Mouse (Mus musculus) limb, embryonic 10.5 days (tissue): ENCODE measurements around the gene Cct7. TPM values are rescaled to one million over a fixed set of nuclear protein-coding genes. Genes with fewer than 3 reads are reported as not detected.

Experiments
- DNase-seq: peaks from one replicate; pipeline ENCODE4 v3.0.0-alpha.2; 2017; ENCODE audit warnings: low spot score
- H3K27ac ChIP-seq: fragments of 300-500 bp; sonication (generic); 2 replicates; pipeline ENCODE4 v1.5.1; 2016; ENCODE audit warnings: mild to moderate bottlenecking
- H3K27me3 ChIP-seq: fragments of 300-500 bp; sonication (generic); 2 replicates; pipeline ENCODE4 v1.6.1; 2016; ENCODE audit warnings: low read depth, mild to moderate bottlenecking; ENCODE audit not compliant: poor library complexity, severe bottlenecking
- H3K36me3 ChIP-seq: fragments of 300-500 bp; sonication (generic); 2 replicates; pipeline ENCODE4 v1.6.1; 2016; ENCODE audit warnings: mild to moderate bottlenecking, moderate library complexity
- H3K4me1 ChIP-seq: fragments of 300-500 bp; sonication (generic); 2 replicates; pipeline ENCODE4 v1.6.1; 2016
- H3K4me3 ChIP-seq: fragments of 300-500 bp; sonication (generic); 2 replicates; pipeline ENCODE4 v1.5.1; 2016; ENCODE audit warnings: mild to moderate bottlenecking, moderate library complexity
- H3K9me3 ChIP-seq: fragments of 300-500 bp; sonication (generic); replicated peaks from 2 replicates; pipeline ENCODE4 v1.6.1; 2016; ENCODE audit warnings: mild to moderate bottlenecking
- WGBS: fragments of 180-500 bp; shearing (Covaris S2); methylation state at CpG from one replicate; pipeline ENCODE4 v1.1.7; 2016; 5-methylcytosine and 5-hydroxymethylcytosine counted together
- polyA plus RNA-seq: library from polyadenylated mRNA; unstranded; fragments of >200 nt; fragmentation: Nextera tagmentation; extraction: Ambion mirVana; gene quantifications from 2 replicates; pipeline ENCODE4 v1.2.1, GENCODE M21; 2016

The Cct7 gene
- 778 and 852 TPM in 2 replicates for polyA plus RNA-seq

GRCm38 (mm10) chr6:85450697-85451663 lies at the start of gene Cct7:
TSS of gene Cct7 (plus strand) at chr6:85451514.
- WGBS: 3% methylated on average over 96 of the region's 96 CpGs
- Histone ChIP-seq H3K27ac (peak within 1 kb of the TSS; percentile 94), H3K27me3 (no peaks in the 10 kb centered on the region), H3K4me1 (peaks cover 30% of the 10 kb centered on the region), H3K36me3 (peaks cover 35% of the 10 kb centered on the region), H3K9me3 (no peaks in the 10 kb centered on the region), H3K4me3 (peak within 1 kb of the TSS; percentile 69)
- peak; percentile 95 for DNase-seq

- WGBS: 74% methylated on average over 2 of the region's 2 CpGs
- Histone ChIP-seq H3K27me3 (peaks cover 38% of the 10 kb centered on the region), H3K4me1 (peaks cover 6% of the 10 kb centered on the region), H3K9me3 (no peaks in the 10 kb centered on the region), H3K36me3 (no peaks in the 10 kb centered on the region), H3K4me3 (no peak overlapping the region), H3K27ac (no peak overlapping the region)
- DNase-seq: no peak
Observed at GRCm38 (mm10) chr6:85402613-85403012, 48.7 kb upstream of the Cct7 start.

GRCm38 (mm10) chr6:85403039-85403438 lies 48.3 kb upstream of the Cct7 start:
- Histone ChIP-seq H3K27ac (no peak overlapping the region), H3K27me3 (peaks cover 43% of the 10 kb centered on the region), H3K4me1 (peaks cover 6% of the 10 kb centered on the region), H3K9me3 (no peaks in the 10 kb centered on the region), H3K4me3 (no peak overlapping the region), H3K36me3 (no peaks in the 10 kb centered on the region)
- 88% methylated on average over 10 of the region's 10 CpGs for WGBS
- no peak for DNase-seq

GRCm38 (mm10) chr6:85409003-85409402 lies 42.3 kb upstream of the Cct7 start:
- Histone ChIP-seq H3K27me3 (peaks cover 70% of the 10 kb centered on the region), H3K27ac (no peak overlapping the region)

GRCm38 (mm10) chr6:85410771-85411273 lies 40.5 kb upstream of the Cct7 start:
- Histone ChIP-seq H3K9me3 (no peaks in the 10 kb centered on the region), H3K27me3 (peaks cover 64% of the 10 kb centered on the region), H3K27ac (no peak overlapping the region), H3K4me3 (no peak overlapping the region), H3K36me3 (no peaks in the 10 kb centered on the region), H3K4me1 (peaks cover 11% of the 10 kb centered on the region)
- WGBS: 9% methylated on average over 13 of the region's 13 CpGs
- peak; percentile 85 for DNase-seq

More at GRCm38 (mm10) chr6:85409003-85409402, 42.3 kb upstream of the Cct7 start:
- DNase-seq: peak; percentile 53
- Histone ChIP-seq H3K4me1 (peaks cover 11% of the 10 kb centered on the region), H3K36me3 (no peaks in the 10 kb centered on the region), H3K4me3 (peak overlapping the region; percentile 35), H3K9me3 (no peaks in the 10 kb centered on the region)
- 1% methylated on average over 31 of the region's 31 CpGs for WGBS

GRCm38 (mm10) chr6:85415829-85416228 lies 35.5 kb upstream of the Cct7 start:
- Histone ChIP-seq H3K27ac (no peak overlapping the region), H3K4me1 (no peaks in the 10 kb centered on the region), H3K9me3 (no peaks in the 10 kb centered on the region), H3K4me3 (no peak overlapping the region), H3K27me3 (peaks cover 17% of the 10 kb centered on the region), H3K36me3 (no peaks in the 10 kb centered on the region)
- WGBS: 49% methylated on average over 3 of the region's 3 CpGs
- no peak for DNase-seq

GRCm38 (mm10) chr6:85419150-85419549 lies 32.2 kb upstream of the Cct7 start:
- no peaks in the 10 kb centered on the region for H3K9me3 ChIP-seq
- H3K27ac ChIP-seq: no peak overlapping the region
- H3K4me3 ChIP-seq: no peak overlapping the region
- no peak for DNase-seq
- H3K27me3 ChIP-seq: peaks cover 48% of the 10 kb centered on the region
- H3K4me1 ChIP-seq: peaks cover 9% of the 10 kb centered on the region
- WGBS: 89% methylated on average over 2 of the region's 2 CpGs
- no peaks in the 10 kb centered on the region for H3K36me3 ChIP-seq

GRCm38 (mm10) chr6:85423836-85424379 lies 27.4 kb upstream of the Cct7 start, which contains the start of gene Noto:
TSS of gene Noto (plus strand) at chr6:85423886.
- WGBS: 11% methylated on average over 28 of the region's 28 CpGs
- Histone ChIP-seq H3K4me3 (peak within 1 kb of the TSS; percentile 4; the same call in 1 of the 2 replicates), H3K27ac (no peak within 1 kb of the TSS), H3K9me3 (no peaks in the 10 kb centered on the region), H3K27me3 (peaks cover 73% of the 10 kb centered on the region), H3K36me3 (no peaks in the 10 kb centered on the region), H3K4me1 (peaks cover 10% of the 10 kb centered on the region)
- peak; percentile 41 for DNase-seq

GRCm38 (mm10) chr6:85431274-85431841 lies 20.0 kb upstream of the Cct7 start:
- no peaks in the 10 kb centered on the region for H3K9me3 ChIP-seq
- no peaks in the 10 kb centered on the region for H3K36me3 ChIP-seq
- 48% methylated on average over 8 of the region's 8 CpGs for WGBS
- no peak for DNase-seq
- H3K4me1 ChIP-seq: peaks cover 17% of the 10 kb centered on the region
- H3K27ac ChIP-seq: peak overlapping the region; percentile 92
- H3K27me3 ChIP-seq: peaks cover 15% of the 10 kb centered on the region
- peak overlapping the region; percentile 99 for H3K4me3 ChIP-seq

GRCm38 (mm10) chr6:85431842-85432431 lies 19.4 kb upstream of the Cct7 start, which contains the start of gene Smyd5:
TSS of gene Smyd5 (plus strand) at chr6:85431989.
- H3K9me3 ChIP-seq: no peaks in the 10 kb centered on the region
- H3K27me3 ChIP-seq: peaks cover 9% of the 10 kb centered on the region
- WGBS: 1% methylated on average over 38 of the region's 39 CpGs
- H3K27ac ChIP-seq: peak within 1 kb of the TSS; percentile 92
- peaks cover 17% of the 10 kb centered on the region for H3K4me1 ChIP-seq
- H3K36me3 ChIP-seq: no peaks in the 10 kb centered on the region
- DNase-seq: peak; percentile 93
- peak within 1 kb of the TSS; percentile 99 for H3K4me3 ChIP-seq

- Histone ChIP-seq H3K4me3 (no peak overlapping the region), H3K36me3 (peaks cover 10% of the 10 kb centered on the region), H3K4me1 (peaks cover 17% of the 10 kb centered on the region), H3K27ac (no peak overlapping the region), H3K9me3 (no peaks in the 10 kb centered on the region), H3K27me3 (no peaks in the 10 kb centered on the region)
- DNase-seq: no peak
- 84% methylated on average over 5 of the region's 5 CpGs for WGBS
Observed at GRCm38 (mm10) chr6:85433865-85434264, 17.4 kb upstream of the Cct7 start.

GRCm38 (mm10) chr6:85436204-85436603 lies 15.1 kb upstream of the Cct7 start:
- peaks cover 17% of the 10 kb centered on the region for H3K4me1 ChIP-seq
- H3K27me3 ChIP-seq: no peaks in the 10 kb centered on the region
- H3K9me3 ChIP-seq: no peaks in the 10 kb centered on the region
- 93% methylated on average over 1 of the region's 1 CpGs for WGBS
- no peak overlapping the region for H3K4me3 ChIP-seq
- DNase-seq: no peak
- H3K27ac ChIP-seq: no peak overlapping the region
- peaks cover 34% of the 10 kb centered on the region for H3K36me3 ChIP-seq
